Mouse (Mus musculus): Measurements from ENCODE around the gene C1qb. TPM values are rescaled to one million over a fixed set of nuclear protein-coding genes. Genes with fewer than 3 reads are reported as not detected.

C1qb gene
- 77.7 and 81.2 TPM in 2 replicates for polyA plus RNA-seq (2014; fragmentation: Nextera tagmentation; extraction: Ambion mirVana)

DNA sequence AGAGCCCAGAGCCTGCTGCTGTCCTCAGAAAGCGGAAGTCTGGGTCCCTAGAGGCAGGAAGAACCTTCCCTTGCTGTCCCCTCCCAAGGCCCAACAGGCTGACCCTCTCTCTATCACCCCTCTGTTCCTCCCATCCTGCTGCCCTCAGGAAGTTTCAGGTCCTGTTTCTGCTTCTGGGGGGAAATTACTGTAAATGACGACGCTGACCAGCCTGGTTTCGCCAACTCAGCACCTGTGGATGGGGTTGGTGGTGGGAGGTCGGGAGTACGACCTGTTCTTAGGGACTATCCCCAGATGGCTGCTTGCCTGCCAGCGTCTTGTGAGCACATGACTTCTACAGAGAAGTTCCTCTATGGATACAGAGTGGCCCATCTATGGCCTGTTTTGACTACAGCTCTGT lies at the start of gene C1qb:
Gene C1qb, minus strand, starts transcription at position 87 of the 400 bp plus-strand sequence.
- ATAC-seq (replicated peaks; ENCODE audit: low FRiP score) (no peak), DNase-seq (ENCODE audit: low spot score) (no peak)
- Histone ChIP-seq H3K9me3 (ENCODE audit: control insufficient read depth, low read length) (no peaks in the 10 kb centered on the region), H3K4me2 (no peak within 1 kb of the TSS), H3K4me3 (ENCODE audit: low read depth, low read length) (0 out of 2 replicates have a peak within 1 kb of the TSS, but pooled peaks have one; percentile 7), H3K4me1 (replicated peaks; ENCODE audit: control insufficient read depth, insufficient read depth, low read length) (no peaks in the 10 kb centered on the region), H3K27me3 (replicated peaks; ENCODE audit: control insufficient read depth, insufficient read depth, low read length) (no peaks in the 10 kb centered on the region), H3K27ac (ENCODE audit: low read depth, low read length) (no peak within 1 kb of the TSS), H3K9ac (ENCODE audit: low read depth, low read length) (no peak within 1 kb of the TSS), H3K36me3 (ENCODE audit: control insufficient read depth, insufficient read depth, low read length) (no peaks in the 10 kb centered on the region)
- WGBS = 59% methylated on average over 7 of the region's 7 CpGs

DNA sequence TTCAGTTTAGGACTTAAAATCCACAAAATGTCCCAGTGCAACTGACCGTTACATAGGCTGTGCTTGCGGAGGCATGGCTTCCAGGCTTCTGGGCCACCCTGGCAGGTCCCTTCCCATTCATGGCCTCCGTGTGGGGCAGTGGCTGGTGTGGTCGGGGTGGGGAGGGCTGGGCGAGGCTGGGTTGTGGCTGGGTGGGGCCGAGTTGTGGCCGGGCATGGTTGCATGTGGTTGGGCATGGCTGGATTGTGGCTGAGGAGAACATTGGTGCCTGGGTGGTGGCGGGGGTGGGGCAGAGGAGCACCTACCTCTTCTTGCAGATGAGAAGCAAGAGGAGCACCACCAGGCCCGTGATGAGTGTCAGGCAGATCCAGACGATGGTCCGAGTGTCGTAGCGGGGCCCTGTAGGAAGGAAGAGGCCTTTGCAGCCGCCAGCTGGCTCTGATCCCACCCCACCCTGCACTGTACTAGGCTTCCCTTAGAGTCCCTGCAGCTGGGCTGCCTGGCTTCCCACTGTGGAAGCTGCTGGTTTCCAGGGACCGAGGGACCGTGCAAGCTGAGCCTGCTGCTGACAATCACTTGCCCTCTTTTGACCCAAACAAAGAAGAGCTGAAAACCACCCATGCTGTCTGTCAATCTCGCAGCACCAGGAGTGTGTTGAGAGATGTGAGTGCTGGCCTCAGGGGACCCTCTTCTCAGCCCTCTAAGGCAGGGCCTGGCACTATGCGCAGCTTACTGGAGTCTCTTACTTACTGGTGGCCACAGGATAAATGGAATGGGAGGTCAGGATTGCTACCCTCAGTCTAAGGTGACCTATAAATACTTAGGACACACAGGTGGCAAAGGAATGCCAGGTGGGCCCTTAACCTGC lies 49.0 kb upstream of the C1qb start:
- no peak overlapping the region for H3K4me3 ChIP-seq (ENCODE audit: low read depth, low read length)
- DNase-seq (ENCODE audit: low spot score) (no peak), ATAC-seq (replicated peaks; ENCODE audit: low FRiP score) (no peak)
- H3K9me3 ChIP-seq (ENCODE audit: control insufficient read depth, low read length) = no peaks in the 10 kb centered on the region
- no peak overlapping the region for H3K4me2 ChIP-seq
- no peaks in the 10 kb centered on the region for H3K36me3 ChIP-seq (ENCODE audit: control insufficient read depth, insufficient read depth, low read length)
- no peaks in the 10 kb centered on the region for H3K4me1 ChIP-seq (replicated peaks; ENCODE audit: control insufficient read depth, insufficient read depth, low read length)
- WGBS = 53% methylated on average over 18 of the region's 18 CpGs
- no peak overlapping the region for H3K27ac ChIP-seq (ENCODE audit: low read depth, low read length)
- H3K27me3 ChIP-seq (replicated peaks; ENCODE audit: control insufficient read depth, insufficient read depth, low read length) = peaks cover under 1% of the 10 kb centered on the region; the same call in 1 of the 2 replicates
- H3K9ac ChIP-seq (ENCODE audit: low read depth, low read length) = no peak overlapping the region

DNA sequence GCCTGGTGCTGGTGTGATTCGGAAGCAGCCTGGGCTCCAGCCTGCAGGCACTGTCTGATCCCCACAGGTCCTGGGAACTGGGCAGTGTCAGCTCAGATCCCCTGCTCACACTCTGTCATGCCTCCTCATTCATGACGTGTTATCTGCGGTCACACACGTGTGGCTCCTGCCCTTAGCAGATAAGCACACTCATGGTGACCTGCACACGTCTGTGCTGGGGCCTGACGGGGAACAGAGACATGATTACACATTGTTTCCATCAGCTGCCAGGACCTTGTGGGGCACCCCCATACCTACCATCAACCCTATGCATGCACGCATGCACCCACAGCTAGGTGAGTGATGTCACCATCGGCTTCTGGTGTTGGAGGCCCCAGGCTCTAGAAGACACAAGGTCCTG lies 44.5 kb upstream of the C1qb start:
- Histone ChIP-seq H3K9me3 (ENCODE audit: control insufficient read depth, low read length) (no peaks in the 10 kb centered on the region), H3K27ac (ENCODE audit: low read depth, low read length) (no peak overlapping the region), H3K4me3 (ENCODE audit: low read depth, low read length) (no peak overlapping the region), H3K4me1 (replicated peaks; ENCODE audit: control insufficient read depth, insufficient read depth, low read length) (no peaks in the 10 kb centered on the region), H3K27me3 (replicated peaks; ENCODE audit: control insufficient read depth, insufficient read depth, low read length) (peaks cover 5% of the 10 kb centered on the region), H3K36me3 (ENCODE audit: control insufficient read depth, insufficient read depth, low read length) (no peaks in the 10 kb centered on the region), H3K4me2 (no peak overlapping the region), H3K9ac (ENCODE audit: low read depth, low read length) (no peak overlapping the region)
- 63% methylated on average over 8 of the region's 8 CpGs for WGBS
- DNase-seq (ENCODE audit: low spot score) (no peak), ATAC-seq (replicated peaks; ENCODE audit: low FRiP score) (peak; percentile 87)

DNA sequence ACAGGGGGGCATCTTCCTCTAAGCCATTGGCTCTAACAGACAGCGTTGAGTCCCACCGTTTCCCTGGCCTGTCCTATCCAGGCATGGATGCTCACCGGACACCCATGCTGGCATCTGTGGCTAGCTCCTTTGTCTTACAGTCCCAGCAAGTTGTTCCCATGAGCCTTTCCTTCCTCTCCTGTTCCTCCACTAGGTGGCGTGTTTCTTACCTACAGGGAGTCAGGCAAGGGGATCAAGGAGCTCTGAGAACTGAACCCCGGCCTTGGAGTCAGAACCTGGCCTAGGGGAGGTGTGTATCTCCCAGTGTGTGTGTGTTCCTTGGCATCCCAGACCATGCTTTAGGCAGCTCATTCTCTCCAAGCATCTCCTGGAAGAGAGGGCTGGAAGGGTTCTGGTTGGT lies 42.9 kb upstream of the C1qb start:
- WGBS = 13% methylated on average over 5 of the region's 5 CpGs
- Histone ChIP-seq H3K4me1 (replicated peaks; ENCODE audit: control insufficient read depth, insufficient read depth, low read length) (no peaks in the 10 kb centered on the region), H3K27ac (ENCODE audit: low read depth, low read length) (no peak overlapping the region), H3K9ac (ENCODE audit: low read depth, low read length) (no peak overlapping the region), H3K4me2 (no peak overlapping the region), H3K9me3 (ENCODE audit: control insufficient read depth, low read length) (no peaks in the 10 kb centered on the region), H3K27me3 (replicated peaks; ENCODE audit: control insufficient read depth, insufficient read depth, low read length) (peaks cover 8% of the 10 kb centered on the region), H3K36me3 (ENCODE audit: control insufficient read depth, insufficient read depth, low read length) (no peaks in the 10 kb centered on the region), H3K4me3 (ENCODE audit: low read depth, low read length) (no peak overlapping the region)
- ATAC-seq (replicated peaks; ENCODE audit: low FRiP score) (no peak), DNase-seq (ENCODE audit: low spot score) (no peak)

DNA sequence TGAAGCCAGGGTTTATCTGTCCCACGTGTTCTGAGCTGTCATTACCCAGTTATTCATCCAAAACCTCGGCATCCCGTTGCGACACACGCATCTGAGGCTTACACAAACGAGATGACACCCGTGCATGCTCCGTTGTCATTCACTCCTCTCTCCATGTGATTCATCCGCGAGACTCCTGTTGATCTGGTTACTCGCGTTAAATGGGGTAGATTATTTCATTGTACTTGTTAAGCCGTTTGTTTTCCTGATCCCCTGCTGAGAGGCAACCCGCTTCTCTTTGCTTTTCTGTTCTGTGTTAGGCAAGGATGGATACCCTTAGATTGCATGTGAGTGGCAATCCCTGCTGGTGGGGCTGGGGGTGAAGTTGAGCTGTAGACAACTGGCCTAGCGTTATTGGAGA lies 39.8 kb upstream of the C1qb start:
- Histone ChIP-seq H3K4me2 (no peak overlapping the region), H3K9ac (ENCODE audit: low read depth, low read length) (no peak overlapping the region), H3K27ac (ENCODE audit: low read depth, low read length) (no peak overlapping the region), H3K9me3 (ENCODE audit: control insufficient read depth, low read length) (no peaks in the 10 kb centered on the region), H3K4me1 (replicated peaks; ENCODE audit: control insufficient read depth, insufficient read depth, low read length) (no peaks in the 10 kb centered on the region), H3K36me3 (ENCODE audit: control insufficient read depth, insufficient read depth, low read length) (no peaks in the 10 kb centered on the region), H3K27me3 (replicated peaks; ENCODE audit: control insufficient read depth, insufficient read depth, low read length) (peaks cover 8% of the 10 kb centered on the region), H3K4me3 (ENCODE audit: low read depth, low read length) (no peak overlapping the region)
- ATAC-seq (replicated peaks; ENCODE audit: low FRiP score) = no peak
- WGBS = 29% methylated on average over 15 of the region's 15 CpGs
- DNase-seq (ENCODE audit: low spot score) = no peak

DNA sequence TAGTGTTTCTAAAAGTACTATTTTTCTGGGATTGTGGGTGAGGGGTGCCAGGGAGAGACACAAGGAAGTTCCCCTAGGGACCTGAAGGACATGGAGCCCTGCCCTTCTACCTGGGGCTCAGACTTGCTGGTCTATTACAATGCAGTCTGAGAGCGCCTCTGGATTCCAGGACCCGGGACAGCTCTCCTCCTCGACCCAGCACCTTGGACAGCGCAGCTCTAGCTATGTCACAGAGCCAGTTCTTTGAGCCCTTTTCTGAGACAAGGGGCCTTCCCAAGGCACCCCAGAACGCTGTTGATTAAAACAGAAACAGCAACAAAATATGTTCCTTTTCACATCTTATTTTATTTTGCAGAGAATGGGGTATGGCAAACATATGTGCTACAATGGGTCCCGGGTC lies 38.5 kb upstream of the C1qb start:
- H3K9me3 ChIP-seq (ENCODE audit: control insufficient read depth, low read length) = no peaks in the 10 kb centered on the region
- ATAC-seq (replicated peaks; ENCODE audit: low FRiP score) = no peak
- peak; percentile 81 for DNase-seq (ENCODE audit: low spot score)
- H3K27ac ChIP-seq (ENCODE audit: low read depth, low read length) = no peak overlapping the region
- H3K4me2 ChIP-seq = no peak overlapping the region
- no peak overlapping the region for H3K9ac ChIP-seq (ENCODE audit: low read depth, low read length)
- peaks cover 12% of the 10 kb centered on the region for H3K27me3 ChIP-seq (replicated peaks; ENCODE audit: control insufficient read depth, insufficient read depth, low read length)
- no peak overlapping the region for H3K4me3 ChIP-seq (ENCODE audit: low read depth, low read length)
- no peaks in the 10 kb centered on the region for H3K4me1 ChIP-seq (replicated peaks; ENCODE audit: control insufficient read depth, insufficient read depth, low read length)
- no peaks in the 10 kb centered on the region for H3K36me3 ChIP-seq (ENCODE audit: control insufficient read depth, insufficient read depth, low read length)
- 8% methylated on average over 6 of the region's 6 CpGs for WGBS

DNA sequence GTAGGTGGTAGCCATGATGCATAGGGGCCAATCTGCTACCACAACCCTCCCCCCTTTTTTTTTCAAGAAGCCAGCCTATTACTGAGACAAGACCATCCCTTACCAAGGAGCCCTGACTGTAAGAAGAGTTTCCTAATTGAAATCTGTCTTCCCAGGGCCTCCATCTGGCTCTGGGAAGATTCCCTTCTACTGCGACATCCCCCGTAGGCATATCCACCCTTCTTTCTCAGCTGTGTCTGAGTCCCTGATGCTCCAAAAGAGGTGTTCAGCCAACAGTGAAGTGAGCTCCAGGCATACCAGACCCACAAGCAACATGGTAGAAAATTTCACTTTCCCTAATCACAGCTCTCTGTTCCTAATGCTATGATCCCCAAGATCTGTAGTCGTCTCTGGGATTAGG lies 33.5 kb upstream of the C1qb start:
- Histone ChIP-seq H3K9me3 (ENCODE audit: control insufficient read depth, low read length) (no peaks in the 10 kb centered on the region), H3K27me3 (replicated peaks; ENCODE audit: control insufficient read depth, insufficient read depth, low read length) (peaks cover 11% of the 10 kb centered on the region), H3K4me1 (replicated peaks; ENCODE audit: control insufficient read depth, insufficient read depth, low read length) (no peaks in the 10 kb centered on the region), H3K27ac (ENCODE audit: low read depth, low read length) (no peak overlapping the region), H3K4me3 (ENCODE audit: low read depth, low read length) (no peak overlapping the region), H3K4me2 (no peak overlapping the region), H3K9ac (ENCODE audit: low read depth, low read length) (no peak overlapping the region), H3K36me3 (ENCODE audit: control insufficient read depth, insufficient read depth, low read length) (no peaks in the 10 kb centered on the region)
- ATAC-seq (replicated peaks; ENCODE audit: low FRiP score) = no peak
- WGBS = 76% methylated on average over 3 of the region's 3 CpGs
- DNase-seq (ENCODE audit: low spot score) = no peak

DNA sequence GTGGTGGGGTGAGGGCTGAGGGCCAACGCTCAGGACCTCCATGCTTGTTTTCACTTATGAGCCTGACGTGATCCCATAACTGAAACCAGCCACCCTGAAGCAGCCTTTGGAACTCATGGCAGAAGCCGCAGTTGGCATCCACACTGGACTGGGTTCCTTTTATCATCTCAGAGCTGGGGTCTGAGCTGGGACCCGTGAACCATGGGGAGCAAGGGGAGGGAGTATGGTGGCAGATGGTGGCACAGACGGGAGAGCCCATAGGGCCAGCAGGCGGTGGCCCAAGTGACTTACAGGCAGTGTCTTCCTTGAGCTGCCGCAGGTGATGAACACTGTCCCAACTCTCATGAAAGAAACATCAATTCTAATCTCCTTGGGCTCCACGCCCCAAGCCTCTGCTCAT lies 32.8 kb upstream of the C1qb start:
- H3K4me3 ChIP-seq (ENCODE audit: low read depth, low read length) = no peak overlapping the region
- no peak overlapping the region for H3K9ac ChIP-seq (ENCODE audit: low read depth, low read length)
- no peaks in the 10 kb centered on the region for H3K9me3 ChIP-seq (ENCODE audit: control insufficient read depth, low read length)
- peaks cover 11% of the 10 kb centered on the region for H3K27me3 ChIP-seq (replicated peaks; ENCODE audit: control insufficient read depth, insufficient read depth, low read length)
- H3K4me1 ChIP-seq (replicated peaks; ENCODE audit: control insufficient read depth, insufficient read depth, low read length) = no peaks in the 10 kb centered on the region
- ATAC-seq (replicated peaks; ENCODE audit: low FRiP score) = no peak
- no peak overlapping the region for H3K27ac ChIP-seq (ENCODE audit: low read depth, low read length)
- WGBS = 75% methylated on average over 8 of the region's 8 CpGs
- H3K36me3 ChIP-seq (ENCODE audit: control insufficient read depth, insufficient read depth, low read length) = no peaks in the 10 kb centered on the region
- no peak overlapping the region for H3K4me2 ChIP-seq
- DNase-seq (ENCODE audit: low spot score) = no peak

DNA sequence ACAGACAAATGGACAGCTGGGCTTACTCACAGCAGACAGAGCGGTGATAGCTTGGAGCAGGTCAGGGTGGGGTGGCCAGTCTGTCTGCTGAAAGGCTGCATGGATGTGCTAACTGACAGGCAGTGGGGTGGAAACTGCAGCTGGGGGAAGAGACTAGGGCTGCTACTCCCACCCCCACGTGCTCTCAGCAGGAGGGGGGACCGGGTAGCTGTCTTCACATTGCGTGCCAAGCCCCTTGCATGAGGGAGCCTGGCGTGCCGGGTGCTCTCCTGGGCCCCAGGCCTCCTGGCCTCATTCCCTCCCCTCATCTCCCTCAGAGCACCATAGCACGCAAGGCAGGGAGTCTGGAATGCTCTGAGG lies 31.2 kb upstream of the C1qb start:
- Histone ChIP-seq H3K9ac (ENCODE audit: low read depth, low read length) (no peak overlapping the region), H3K9me3 (ENCODE audit: control insufficient read depth, low read length) (no peaks in the 10 kb centered on the region), H3K4me3 (ENCODE audit: low read depth, low read length) (no peak overlapping the region), H3K27ac (ENCODE audit: low read depth, low read length) (no peak overlapping the region), H3K4me1 (replicated peaks; ENCODE audit: control insufficient read depth, insufficient read depth, low read length) (no peaks in the 10 kb centered on the region), H3K27me3 (replicated peaks; ENCODE audit: control insufficient read depth, insufficient read depth, low read length) (peaks cover 19% of the 10 kb centered on the region), H3K4me2 (no peak overlapping the region), H3K36me3 (ENCODE audit: control insufficient read depth, insufficient read depth, low read length) (no peaks in the 10 kb centered on the region)
- WGBS = 38% methylated on average over 7 of the region's 7 CpGs
- DNase-seq (ENCODE audit: low spot score) (no peak), ATAC-seq (replicated peaks; ENCODE audit: low FRiP score) (no peak)

Measured in liver, embryonic 11.5 days (tissue).